Mouse (Mus musculus): ENCODE data around the gene Lrrc8d. TPM values are rescaled to one million over a fixed set of nuclear protein-coding genes. Genes with fewer than 3 reads are reported as not detected.
"Not testable (repeated sequence)": the region's sequence is repeated elsewhere in the genome, so short reads cannot be mapped to it uniquely, and the experiment has no call there.

Gene Lrrc8d
- total RNA-seq, 1 experiment from 2014 or later, result 43.2 TPM

DNA sequence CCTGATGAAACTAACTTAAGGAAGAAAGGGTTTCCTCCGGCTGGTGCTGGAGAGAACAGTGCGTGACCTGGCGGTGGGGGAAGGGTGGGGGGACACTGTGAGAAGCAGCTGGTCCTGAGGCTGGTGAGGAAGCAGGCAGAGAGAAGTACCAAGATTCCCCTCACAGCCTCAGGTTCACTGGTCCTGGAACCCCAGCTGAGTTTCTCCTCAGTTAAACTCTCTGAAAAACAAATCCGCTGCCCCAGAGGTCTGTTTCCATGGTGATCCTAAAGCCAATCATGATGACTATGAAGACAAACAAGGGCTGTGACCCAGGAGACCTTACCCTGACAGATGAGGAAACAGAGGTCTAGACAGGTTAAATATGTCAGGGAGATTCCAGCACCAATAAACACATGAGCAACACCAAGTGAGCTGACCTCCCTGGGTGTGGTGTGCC, 15.8 kb upstream of the Lrrc8d start:
- ATAC-seq (ENCODE audit: extremely low read depth, insufficient number of reproducible peaks, low FRiP score, poor library complexity, severe bottlenecking), result peak; percentile 59

DNA sequence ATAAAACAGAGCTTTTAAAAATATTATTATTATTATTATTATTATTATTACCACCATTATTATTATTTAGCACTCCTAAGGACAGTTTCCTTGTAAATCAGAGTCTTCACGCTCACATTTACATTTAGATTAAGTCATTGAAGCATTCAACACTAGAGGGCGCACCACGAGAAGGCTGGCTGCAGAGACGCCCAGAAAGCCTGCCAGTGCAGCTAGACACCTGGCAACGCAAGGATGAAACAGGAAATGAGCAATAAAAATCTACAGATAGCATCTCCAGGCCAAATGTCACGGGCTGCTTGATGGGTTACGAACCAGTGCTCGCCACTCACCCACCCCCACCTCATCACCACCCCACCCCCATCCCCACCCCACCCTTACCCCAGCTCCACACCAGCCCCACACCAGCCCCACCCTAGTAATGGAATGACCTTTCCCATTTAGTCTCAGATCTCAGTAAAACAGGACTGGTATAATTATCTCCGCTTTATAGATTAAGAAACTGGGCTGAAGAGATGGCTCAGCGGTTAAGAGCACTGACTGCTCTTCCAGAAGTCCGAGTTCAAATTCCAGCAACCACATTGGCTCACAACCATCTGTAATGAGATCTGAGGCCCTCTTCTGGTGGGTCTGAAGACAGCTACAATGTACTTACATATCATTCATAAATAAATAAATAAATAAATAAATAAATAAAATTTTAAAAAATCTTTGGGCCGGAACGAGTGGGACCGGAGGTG, 14.7 kb upstream of the Lrrc8d start:
- ATAC-seq (ENCODE audit: extremely low read depth, insufficient number of reproducible peaks, low FRiP score, poor library complexity, severe bottlenecking), result peak; percentile 81

DNA sequence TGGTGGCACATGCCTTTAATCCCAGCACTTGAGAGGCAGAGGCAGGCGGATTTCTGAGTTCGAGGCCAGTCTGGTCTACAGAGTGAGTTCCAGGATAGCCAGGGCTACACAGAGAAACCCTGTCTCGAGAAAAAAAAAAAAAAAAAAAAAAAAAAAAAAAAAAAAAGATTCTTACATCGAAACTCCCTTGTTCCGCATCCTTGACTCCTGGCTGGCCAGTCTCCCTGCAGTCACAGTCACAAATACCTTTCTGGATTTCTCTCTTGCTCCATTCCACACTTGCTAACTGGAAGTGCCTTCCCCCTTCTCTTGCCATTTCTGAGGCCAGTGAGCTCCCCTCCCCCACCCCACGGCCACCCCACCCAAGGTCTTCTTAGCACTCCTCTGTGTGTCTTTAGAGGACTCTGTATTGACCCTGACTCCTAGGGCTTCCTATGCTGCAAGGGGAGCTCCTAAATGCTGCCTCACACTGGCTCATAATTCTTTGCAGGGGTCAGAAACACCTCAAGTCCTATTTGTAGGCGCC, 13.9 kb upstream of the Lrrc8d start:
- not testable (repeated sequence) for ATAC-seq (ENCODE audit: extremely low read depth, insufficient number of reproducible peaks, low FRiP score, poor library complexity, severe bottlenecking)

DNA sequence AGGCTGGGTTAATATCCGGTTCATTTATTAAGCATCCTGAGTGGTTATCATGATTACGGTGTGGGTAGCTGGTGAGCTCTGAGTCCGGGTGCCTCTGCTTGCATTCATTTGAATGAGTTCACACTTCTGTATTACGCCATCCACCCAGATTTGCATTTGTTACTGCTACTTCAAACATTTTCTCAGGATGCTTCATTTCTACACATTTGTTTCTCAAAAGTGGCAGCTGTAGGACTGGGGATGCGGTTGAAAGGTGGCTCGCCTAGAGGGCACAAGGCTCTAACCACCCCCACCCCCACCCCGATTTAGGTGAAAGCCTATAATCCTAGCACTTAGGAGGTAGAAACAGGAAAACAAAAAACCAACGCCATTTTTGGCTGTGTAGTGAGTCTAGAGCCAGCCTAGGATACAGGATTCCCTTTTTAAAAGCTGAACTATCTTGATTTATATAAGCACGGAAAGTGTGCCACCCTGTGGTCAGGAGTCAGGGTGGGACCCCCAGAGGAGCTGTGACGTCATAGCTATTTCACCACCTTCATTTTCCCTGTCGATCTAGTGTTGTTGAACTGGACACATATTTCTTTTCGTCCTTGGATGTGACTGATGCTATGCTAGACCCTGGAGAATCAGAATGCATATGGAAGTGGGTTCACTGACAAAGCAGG, 13.3 kb upstream of the Lrrc8d start:
- ATAC-seq (ENCODE audit: extremely low read depth, insufficient number of reproducible peaks, low FRiP score, poor library complexity, severe bottlenecking), result no peak

DNA sequence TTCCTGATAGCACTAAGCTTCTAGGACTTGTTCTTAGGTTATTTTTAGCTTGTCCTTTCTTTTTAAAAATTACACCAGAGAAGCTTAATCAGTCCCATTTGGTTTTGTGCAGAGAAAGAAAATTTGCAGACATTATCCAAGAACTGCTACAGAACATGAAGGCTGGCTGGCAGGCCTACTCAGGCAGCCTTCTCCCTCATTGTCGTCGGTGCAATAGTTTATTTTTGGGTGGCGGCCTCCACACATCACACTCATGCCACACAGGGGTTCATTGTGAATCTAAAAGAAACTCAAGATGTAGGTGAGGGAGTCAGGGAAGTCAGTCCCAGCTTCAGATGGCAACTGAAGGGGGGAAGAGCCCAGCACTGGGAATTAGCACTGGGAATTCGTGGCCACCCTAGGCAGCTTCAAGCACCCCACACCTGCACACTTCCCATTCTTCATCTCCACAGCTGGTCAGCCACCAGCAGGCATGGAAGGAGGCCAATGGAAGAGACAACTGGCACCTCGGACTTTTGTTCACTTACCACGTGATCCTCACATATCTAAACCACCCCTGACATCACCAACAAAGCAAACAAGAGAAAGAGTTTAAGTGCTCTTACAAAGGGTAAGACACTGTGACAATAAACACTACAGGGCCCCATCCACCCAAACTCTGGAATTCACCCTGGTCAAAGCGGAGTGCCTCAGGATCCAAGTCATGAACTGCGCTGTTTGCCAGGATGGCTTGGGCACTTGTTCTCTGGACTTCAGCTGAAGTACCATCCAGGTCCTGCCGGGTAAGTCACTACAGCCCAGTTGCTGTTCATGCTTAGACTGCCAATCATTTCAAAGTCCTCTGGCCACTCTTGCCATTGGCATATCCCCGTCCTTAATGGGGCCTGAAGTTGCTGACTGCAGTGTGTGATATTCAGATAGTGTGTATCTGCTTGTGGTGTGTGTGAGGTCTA, 9.0 kb upstream of the Lrrc8d start:
- ATAC-seq (ENCODE audit: extremely low read depth, insufficient number of reproducible peaks, low FRiP score, poor library complexity, severe bottlenecking), result no peak

DNA sequence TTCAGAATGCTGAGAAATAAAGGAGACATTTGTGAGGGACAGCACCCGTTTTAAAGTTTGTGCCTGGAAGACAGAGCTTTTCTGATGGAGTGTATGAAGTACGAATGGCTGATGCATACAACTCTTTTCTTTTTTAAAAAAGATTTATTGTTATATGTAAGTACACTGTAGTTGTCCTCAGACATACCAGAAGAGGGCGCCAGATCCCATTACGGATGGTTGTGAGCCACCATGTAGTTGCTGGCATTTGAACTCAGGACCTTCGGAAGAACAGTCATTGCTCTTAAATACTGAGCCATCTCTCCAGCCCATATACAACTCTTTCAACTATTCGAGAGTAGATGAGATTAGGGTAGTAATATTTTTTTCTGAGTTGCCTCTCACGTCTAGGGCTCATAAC, 8.1 kb upstream of the Lrrc8d start:
- no peak for ATAC-seq (ENCODE audit: extremely low read depth, insufficient number of reproducible peaks, low FRiP score, poor library complexity, severe bottlenecking)

DNA sequence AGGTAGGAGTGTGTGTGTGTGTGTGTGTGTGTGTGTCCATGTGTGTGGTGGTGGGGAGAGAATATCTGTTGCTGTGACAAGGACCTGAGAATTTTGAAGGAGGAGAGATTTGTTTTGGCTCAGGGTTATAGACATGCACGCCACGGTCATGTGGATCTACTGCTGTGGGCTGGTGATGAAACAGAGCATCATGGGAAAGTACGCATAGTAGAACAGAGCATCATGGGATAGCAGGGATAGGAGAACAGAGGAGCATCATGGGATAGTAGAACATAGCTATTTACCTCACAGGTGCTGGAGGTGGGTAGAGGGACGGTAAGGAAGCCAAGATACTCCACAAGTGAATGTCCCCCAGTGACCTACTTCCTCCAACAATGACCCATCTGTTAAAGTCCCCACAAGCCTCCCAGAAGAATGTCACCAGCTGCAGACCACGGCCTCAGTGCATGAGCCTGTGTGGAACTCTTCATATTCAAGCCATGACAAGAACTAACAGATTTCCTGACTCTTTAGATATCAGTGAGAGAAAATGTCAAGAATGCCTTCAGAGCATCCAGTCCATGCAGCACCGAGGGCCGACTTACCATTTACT, 5.3 kb upstream of the Lrrc8d start:
- ATAC-seq (ENCODE audit: extremely low read depth, insufficient number of reproducible peaks, low FRiP score, poor library complexity, severe bottlenecking), result no peak

DNA sequence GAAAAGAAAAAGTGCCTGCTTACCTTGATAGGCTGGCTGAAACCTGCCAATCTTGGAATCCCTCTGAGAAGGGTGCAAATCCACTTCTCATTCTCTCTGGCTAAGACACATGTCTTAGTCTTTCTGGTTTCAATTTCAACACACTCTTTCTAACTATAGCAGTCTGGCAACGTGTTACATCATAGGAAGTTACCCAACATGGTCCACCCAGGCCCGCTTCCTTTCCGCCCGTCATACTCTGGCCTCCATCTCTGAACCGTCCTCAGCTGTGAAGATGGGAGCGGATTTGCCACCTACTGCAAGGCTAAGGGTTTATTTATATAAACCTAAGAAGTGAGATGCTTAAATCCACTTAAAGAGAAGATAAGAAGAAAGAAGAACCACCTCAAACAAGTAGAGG, 3.7 kb upstream of the Lrrc8d start:
- ATAC-seq (ENCODE audit: extremely low read depth, insufficient number of reproducible peaks, low FRiP score, poor library complexity, severe bottlenecking), result peak; percentile 63

DNA sequence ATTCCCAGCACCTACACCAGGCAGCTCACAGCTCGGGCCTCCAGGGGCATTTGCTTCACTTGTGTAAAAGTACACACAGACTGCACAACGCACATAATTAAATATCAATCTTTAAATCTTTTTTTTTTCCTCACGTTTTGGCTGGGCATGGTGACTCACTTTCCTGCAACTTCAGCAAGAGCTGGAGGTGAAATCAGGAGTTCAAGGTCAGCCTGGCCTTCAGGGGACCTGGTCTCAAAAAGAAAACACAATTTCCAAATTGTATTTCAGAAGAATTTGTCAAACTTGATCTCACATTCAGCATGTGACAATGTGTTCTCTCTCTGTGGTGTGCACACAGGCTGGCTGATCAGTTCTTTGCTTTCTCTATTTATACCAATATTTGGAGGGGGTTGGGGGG, 1.9 kb upstream of the Lrrc8d start:
- ATAC-seq (ENCODE audit: extremely low read depth, insufficient number of reproducible peaks, low FRiP score, poor library complexity, severe bottlenecking), result no peak

DNA sequence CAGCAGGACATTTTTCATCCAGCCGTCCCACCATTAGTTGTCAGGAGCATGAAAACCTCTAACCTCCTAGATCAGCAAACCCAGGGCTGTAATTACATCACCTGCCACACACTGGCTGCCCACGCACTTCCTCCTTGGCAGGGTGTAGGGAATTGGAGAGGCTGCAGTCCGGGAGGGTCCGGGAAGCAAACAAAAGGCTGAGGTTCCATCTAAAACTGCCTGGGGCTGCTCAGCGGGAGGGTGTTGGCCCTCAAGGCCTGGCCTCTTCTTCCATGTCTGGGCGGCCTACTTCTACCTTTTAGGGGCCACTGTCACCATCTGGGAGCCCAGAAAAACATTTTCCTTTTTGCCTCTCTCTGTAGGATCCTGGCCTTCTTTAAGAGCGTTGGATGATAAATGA, 1.1 kb upstream of the Lrrc8d start:
- no peak for ATAC-seq (ENCODE audit: extremely low read depth, insufficient number of reproducible peaks, low FRiP score, poor library complexity, severe bottlenecking)

DNA sequence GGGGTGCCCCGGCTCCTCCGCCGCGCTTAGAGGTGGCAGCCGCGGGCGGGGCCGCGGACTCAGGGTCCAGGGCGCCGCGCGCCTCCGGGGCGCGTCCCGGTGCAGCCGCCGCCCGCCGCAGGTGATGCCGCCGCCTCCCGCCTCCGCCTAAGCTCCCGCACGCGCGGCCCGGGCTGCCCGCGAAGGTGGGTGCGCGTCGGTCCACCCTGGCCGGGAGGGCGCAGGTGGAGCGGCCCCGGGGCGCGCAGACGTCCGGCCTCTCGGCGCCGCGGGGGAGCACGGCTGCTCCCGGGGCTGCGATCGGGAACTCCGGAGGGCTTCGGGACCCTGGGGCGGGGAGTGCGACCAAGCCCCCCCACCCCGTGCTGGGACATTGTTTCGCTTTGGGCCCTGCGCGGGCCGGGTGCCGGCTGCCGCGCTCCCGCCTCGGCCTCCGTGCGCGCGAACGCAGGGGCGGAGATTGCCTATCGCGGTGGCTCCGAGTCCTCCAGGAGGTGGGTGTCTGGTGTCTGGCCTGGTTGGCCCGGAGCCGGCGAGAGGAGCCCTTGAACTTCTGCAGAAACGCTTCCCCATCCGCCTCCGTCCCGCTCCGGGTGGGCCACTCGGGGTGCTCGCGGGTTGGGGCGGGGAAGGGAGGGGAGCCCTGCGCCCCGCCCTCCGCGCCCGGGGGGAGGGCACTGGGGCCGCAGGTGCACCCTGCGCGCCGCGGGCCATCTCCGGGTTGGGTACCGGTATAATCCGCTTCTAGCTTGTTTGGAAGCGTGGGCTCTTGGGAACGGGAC, 492 bp downstream of the Lrrc8d start:
- ATAC-seq (ENCODE audit: extremely low read depth, insufficient number of reproducible peaks, low FRiP score, poor library complexity, severe bottlenecking), result peak; percentile 66

DNA sequence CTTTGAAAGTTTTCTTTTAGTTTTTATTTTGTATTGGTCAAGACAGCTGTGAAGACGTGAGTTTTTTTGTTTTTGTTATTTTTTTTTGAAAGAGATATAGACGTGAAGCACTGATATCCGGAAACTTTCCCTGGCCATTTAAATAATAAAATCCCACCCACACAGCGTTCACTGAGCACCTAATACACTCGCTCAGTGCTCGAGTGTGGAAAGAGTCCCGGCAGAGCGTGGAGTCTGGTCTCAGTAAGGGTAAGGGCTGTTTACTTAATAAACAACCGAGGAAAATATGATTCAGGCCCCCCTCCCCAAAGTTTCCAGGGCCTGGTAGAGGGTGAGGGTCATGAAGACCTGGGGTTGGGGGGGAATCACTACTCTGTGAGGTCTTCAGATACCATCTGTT, 1.6 kb downstream of the Lrrc8d start:
- ATAC-seq (ENCODE audit: extremely low read depth, insufficient number of reproducible peaks, low FRiP score, poor library complexity, severe bottlenecking), result no peak

DNA sequence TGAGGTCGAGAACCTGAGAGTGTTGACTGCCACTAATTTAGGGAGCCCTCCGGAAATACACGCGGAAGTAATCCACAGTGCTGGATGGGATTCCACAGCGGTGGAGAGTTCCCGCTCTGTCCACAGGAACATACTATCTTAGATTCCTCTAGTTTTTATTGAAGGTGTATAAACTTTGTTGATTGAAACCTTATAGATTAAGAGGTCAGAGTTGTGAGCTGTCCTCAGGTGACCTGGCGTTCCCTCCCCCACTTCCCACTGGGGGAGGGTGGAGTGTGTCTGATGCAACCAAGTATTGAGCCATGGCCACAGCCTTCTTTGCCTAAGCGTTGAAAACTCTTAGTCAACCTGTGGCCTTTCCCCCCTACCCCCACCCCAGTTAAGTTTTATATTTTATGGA, 2.1 kb downstream of the Lrrc8d start:
- peak; percentile 42; the same call in 1 of the 2 replicates for ATAC-seq (ENCODE audit: extremely low read depth, insufficient number of reproducible peaks, low FRiP score, poor library complexity, severe bottlenecking)

DNA sequence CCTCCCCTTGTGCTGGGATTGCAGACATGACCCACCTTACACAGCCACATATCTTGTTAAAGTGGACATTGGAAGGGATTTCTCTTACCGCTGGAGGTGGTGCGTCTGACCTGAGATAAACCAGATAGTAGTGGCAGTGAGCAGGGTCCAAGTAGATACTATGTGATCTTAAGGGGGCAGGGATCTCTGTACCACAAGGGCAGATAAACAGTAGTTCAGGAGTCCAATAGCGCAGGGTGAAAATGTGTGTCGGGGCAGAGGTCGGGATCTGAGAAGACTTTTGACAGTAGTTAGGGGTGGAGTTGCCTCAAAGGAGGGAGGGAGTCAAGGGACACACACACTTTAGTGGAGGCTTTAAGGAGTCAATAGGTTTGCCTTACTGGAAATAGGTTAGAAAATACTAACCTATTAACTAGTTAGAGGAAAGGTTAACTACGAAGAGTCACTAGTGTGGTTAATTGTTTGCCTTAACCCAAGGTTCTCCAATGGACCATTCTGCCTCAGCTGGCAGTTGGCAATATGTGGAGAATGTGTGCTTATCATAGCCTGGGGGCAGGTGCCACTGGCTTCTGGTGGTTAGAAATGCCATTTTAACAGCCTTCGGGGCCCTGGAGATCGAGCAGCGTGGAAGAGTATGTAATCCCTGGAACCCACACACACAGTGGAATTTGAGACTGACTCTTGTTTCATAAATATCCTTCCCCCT, 3.0 kb downstream of the Lrrc8d start:
- no peak for ATAC-seq (ENCODE audit: extremely low read depth, insufficient number of reproducible peaks, low FRiP score, poor library complexity, severe bottlenecking)

DNA sequence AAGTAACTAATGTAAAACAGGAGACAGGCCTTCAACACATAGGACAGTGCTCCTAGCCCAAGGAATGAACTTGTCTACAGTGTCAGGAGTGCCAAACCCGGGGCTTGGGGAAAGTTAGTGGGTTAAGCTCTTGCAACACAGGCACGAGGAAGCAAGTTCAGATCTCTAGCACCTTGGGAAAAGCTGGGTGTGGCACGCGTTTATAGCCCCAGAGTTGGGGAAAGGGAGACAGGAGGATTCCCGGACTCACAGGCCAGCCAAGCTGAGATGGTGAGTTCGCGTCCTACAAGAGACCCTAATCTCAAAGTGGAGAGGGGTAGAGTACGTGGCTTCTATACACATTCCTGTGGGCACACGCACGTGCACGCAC, 3.5 kb downstream of the Lrrc8d start:
- ATAC-seq (ENCODE audit: extremely low read depth, insufficient number of reproducible peaks, low FRiP score, poor library complexity, severe bottlenecking), result no peak

DNA sequence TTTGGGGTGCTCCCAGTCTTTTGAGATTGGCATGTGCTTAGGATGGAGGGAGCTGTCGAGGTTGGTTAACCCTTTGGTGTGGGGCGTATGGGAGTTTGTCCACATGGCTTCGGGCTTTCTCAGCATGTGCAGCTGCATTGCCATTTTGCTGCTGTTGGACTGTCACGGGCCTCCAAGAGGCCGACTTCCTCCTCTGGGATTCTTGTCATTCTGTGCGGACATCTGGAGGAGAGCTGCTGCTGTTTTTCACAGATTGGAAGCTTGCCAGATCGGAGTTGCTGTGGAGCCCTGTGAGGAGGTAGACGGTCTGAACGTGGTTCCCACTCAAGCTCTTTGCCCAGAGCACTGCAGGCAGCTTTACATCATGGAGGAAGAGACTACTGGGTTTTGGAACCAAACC, 4.8 kb downstream of the Lrrc8d start:
- ATAC-seq (ENCODE audit: extremely low read depth, insufficient number of reproducible peaks, low FRiP score, poor library complexity, severe bottlenecking), result no peak

DNA sequence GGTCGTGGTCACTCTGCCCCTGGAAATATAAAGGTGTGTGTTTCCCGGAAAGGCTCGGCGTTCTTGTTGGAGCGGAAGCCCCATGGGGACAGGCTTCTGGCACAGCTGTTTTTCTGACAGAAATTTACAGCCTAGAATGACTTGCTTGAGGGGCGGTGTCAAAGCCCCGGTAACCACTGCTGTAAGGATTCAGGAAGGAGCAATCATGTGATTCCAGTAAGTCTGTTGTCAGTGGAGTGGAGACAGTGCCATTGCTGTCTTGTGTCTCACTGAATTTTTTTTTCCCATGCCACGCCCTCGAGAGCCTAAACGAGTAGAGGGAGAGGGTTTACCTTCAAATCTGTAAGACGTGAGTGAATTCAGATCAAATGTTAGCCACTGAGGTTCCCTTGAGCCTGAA, 6.9 kb downstream of the Lrrc8d start:
- ATAC-seq (ENCODE audit: extremely low read depth, insufficient number of reproducible peaks, low FRiP score, poor library complexity, severe bottlenecking), result no peak

DNA sequence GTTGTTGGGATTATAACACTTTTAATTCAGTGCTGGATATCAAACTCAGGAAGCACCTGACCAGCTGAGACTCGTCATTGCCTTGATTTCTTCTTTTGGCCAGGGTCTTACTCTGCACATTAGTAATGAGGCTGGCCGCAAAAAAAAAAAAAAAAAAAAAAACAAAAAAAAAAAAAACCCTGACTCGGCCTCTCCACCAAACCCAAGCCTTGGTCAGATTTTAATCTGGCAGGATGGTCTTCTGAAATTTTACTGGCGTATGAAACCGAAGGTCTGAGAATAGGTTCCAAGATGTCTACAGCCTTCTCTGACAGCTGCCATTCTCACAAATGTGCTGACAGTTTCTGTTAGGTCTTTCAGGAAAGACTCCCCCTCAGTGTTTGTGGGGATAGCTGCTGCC, 8.5 kb downstream of the Lrrc8d start:
- ATAC-seq (ENCODE audit: extremely low read depth, insufficient number of reproducible peaks, low FRiP score, poor library complexity, severe bottlenecking), result no peak
